Comparison of ENCODE assay signal across 10 mouse cellular contexts in genomic region chr7:58822147-58822681, GRCm38 (mm10).
A peak's percentile ranks its signal among the peaks of the same experiment; 100 is the strongest.
DNase-seq lines count a peak whose midpoint lies in the region; ATAC-seq and TF ChIP-seq lines count a peak whose summit lies in the region.
"Had no signal": no experiment of that assay in that cellular context is flagged by ENCODE, and none has a peak within 500 bp of the region (broad histone marks: within the 10 kb centered on the region; RNA-seq: fewer than 3 reads in every experiment).

No protein-coding gene starts in this region.

- H3K9me3 ChIP-seq in hindbrain, postnatal 0 days (ENCODE audit: low read length) = no peaks in the 10 kb centered on the region
- H3K9me3 ChIP-seq: lung, embryonic 15.5 days had no signal

- DNase-seq in embryo, embryonic 10.5 days (ENCODE audit: low spot score) = peak; percentile 12
- DNase-seq in embryo, embryonic 10 days (ENCODE audit: low spot score) = no peak
- DNase-seq in right cerebral cortex, adult 2 months (ENCODE audit: low spot score in 2 of 2) = peak; percentile 23 to 61
- DNase-seq in right cerebral cortex, postnatal 14 days = no peak
- DNase-seq in hindbrain, postnatal 0 days (ENCODE audit: low spot score) = peak; percentile 39
- DNase-seq in cerebellum, adult 9-10 months = no peak
- DNase-seq in thymus, postnatal 14 days = no peak
- no peak for DNase-seq in cerebellum, postnatal 14 days
- DNase-seq: kidney, adult 8-10 months had no signal

- no peak overlapping the region for H3K4me2 ChIP-seq in hindbrain, postnatal 0 days (ENCODE audit: low read depth, low read length)
- H3K4me2 ChIP-seq: lung, embryonic 15.5 days had no signal

- H3K4me1 ChIP-seq in hindbrain, postnatal 0 days (ENCODE audit: insufficient read depth, low read length) = no peaks in the 10 kb centered on the region
- H3K4me1 ChIP-seq: lung, embryonic 15.5 days had no signal

- WGBS in hindbrain, postnatal 0 days = 45% methylated on average over 6 of the region's 6 CpGs

- TF ChIP-seq CTCF in hindbrain, postnatal 0 days (IDR thresholded peaks at IDR 0.05; ENCODE audit: low read depth) = no peak

- no peaks in the 10 kb centered on the region for H3K36me3 ChIP-seq in hindbrain, postnatal 0 days (ENCODE audit: insufficient read depth, low read length)
- H3K36me3 ChIP-seq: lung, embryonic 15.5 days had no signal

- 0 out of 2 replicates have a peak, but pooled peaks have one; percentile 35 for ATAC-seq in hindbrain, postnatal 0 days

- H3K9ac ChIP-seq in hindbrain, postnatal 0 days (replicated peaks; ENCODE audit: low read length) = no peak overlapping the region
- H3K9ac ChIP-seq: lung, embryonic 15.5 days had no signal

- H3K27ac ChIP-seq in hindbrain, postnatal 0 days = no peak overlapping the region
- H3K27ac ChIP-seq: lung, embryonic 15.5 days had no signal

- no peak overlapping the region for H3K4me3 ChIP-seq in hindbrain, postnatal 0 days (ENCODE audit: low read length)
- H3K4me3 ChIP-seq: lung, embryonic 15.5 days had no signal

- no peaks in the 10 kb centered on the region for H3K27me3 ChIP-seq in hindbrain, postnatal 0 days (ENCODE audit: insufficient read depth, low read length)
- H3K27me3 ChIP-seq: lung, embryonic 15.5 days had no signal

Comparison
In these comparisons a context has a peak if more than half of its experiments do, and no peak if none do; other contexts are left out.
1. DNase-seq: peak in embryo, embryonic 10.5 days (single experiment), right cerebral cortex, adult 2 months (2 of 2) and hindbrain, postnatal 0 days (single experiment); none in embryo, embryonic 10 days (single experiment), right cerebral cortex, postnatal 14 days (single experiment), cerebellum, adult 9-10 months (single experiment), thymus, postnatal 14 days (single experiment) and cerebellum, postnatal 14 days (0 of 2).